Mouse (Mus musculus): ENCODE measurements around the gene Shox2. TPM values are rescaled to one million over a fixed set of nuclear protein-coding genes. Genes with fewer than 3 reads are reported as not detected.

The Shox2 gene
- 0.10 to 0.29 TPM in 2 of 3 replicates, not detected in the other for total RNA-seq (2017)

GRCm38 (mm10) chr3:66981706-66982105 lies at the start of gene Shox2:
Gene Shox2 (minus strand): TSS chr3:66981771.
- no peak for ATAC-seq (replicated peaks; ENCODE audit: insufficient number of reproducible peaks, low FRiP score, low TSS enrichment, poor library complexity, severe bottlenecking)

- ATAC-seq (replicated peaks; ENCODE audit: insufficient number of reproducible peaks, low FRiP score, low TSS enrichment, poor library complexity, severe bottlenecking) = no peak
Measured at GRCm38 (mm10) chr3:66996820-66997219, 15.2 kb upstream of the Shox2 start.

- ATAC-seq (replicated peaks; ENCODE audit: insufficient number of reproducible peaks, low FRiP score, low TSS enrichment, poor library complexity, severe bottlenecking) = no peak
Measured at GRCm38 (mm10) chr3:66986287-66986560, 4.7 kb upstream of the Shox2 start.

GRCm38 (mm10) chr3:66985539-66986286 lies 4.1 kb upstream of the Shox2 start:
- ATAC-seq (replicated peaks; ENCODE audit: insufficient number of reproducible peaks, low FRiP score, low TSS enrichment, poor library complexity, severe bottlenecking) = peak; percentile 87

- ATAC-seq (replicated peaks; ENCODE audit: insufficient number of reproducible peaks, low FRiP score, low TSS enrichment, poor library complexity, severe bottlenecking) = no peak
Measured at GRCm38 (mm10) chr3:66983481-66983880, 1.9 kb upstream of the Shox2 start.

- 0 out of 2 replicates have a peak, but pooled peaks have one; percentile 21 for ATAC-seq (replicated peaks; ENCODE audit: insufficient number of reproducible peaks, low FRiP score, low TSS enrichment, poor library complexity, severe bottlenecking)
Measured at GRCm38 (mm10) chr3:66982181-66982911, 775 bp upstream of the Shox2 start.

- no peak for ATAC-seq (replicated peaks; ENCODE audit: insufficient number of reproducible peaks, low FRiP score, low TSS enrichment, poor library complexity, severe bottlenecking)
Measured at GRCm38 (mm10) chr3:66981101-66981661, 390 bp downstream of the Shox2 start, which contains the start of gene Rsrc1. Gene Rsrc1 (plus strand): TSS chr3:66981390.

GRCm38 (mm10) chr3:66980111-66980975 lies 1.2 kb downstream of the Shox2 start:
- ATAC-seq (replicated peaks; ENCODE audit: insufficient number of reproducible peaks, low FRiP score, low TSS enrichment, poor library complexity, severe bottlenecking) = no peak

- no peak for ATAC-seq (replicated peaks; ENCODE audit: insufficient number of reproducible peaks, low FRiP score, low TSS enrichment, poor library complexity, severe bottlenecking)
Measured at GRCm38 (mm10) chr3:66979491-66979890, 2.1 kb downstream of the Shox2 start.

GRCm38 (mm10) chr3:66978457-66979381 lies 2.9 kb downstream of the Shox2 start:
- no peak for ATAC-seq (replicated peaks; ENCODE audit: insufficient number of reproducible peaks, low FRiP score, low TSS enrichment, poor library complexity, severe bottlenecking)

GRCm38 (mm10) chr3:66977811-66978456 lies 3.6 kb downstream of the Shox2 start:
- no peak for ATAC-seq (replicated peaks; ENCODE audit: insufficient number of reproducible peaks, low FRiP score, low TSS enrichment, poor library complexity, severe bottlenecking)

- ATAC-seq (replicated peaks; ENCODE audit: insufficient number of reproducible peaks, low FRiP score, low TSS enrichment, poor library complexity, severe bottlenecking) = no peak
Measured at GRCm38 (mm10) chr3:66976889-66977615, 4.5 kb downstream of the Shox2 start.

GRCm38 (mm10) chr3:66974501-66974900 lies 7.1 kb downstream of the Shox2 start:
- no peak for ATAC-seq (replicated peaks; ENCODE audit: insufficient number of reproducible peaks, low FRiP score, low TSS enrichment, poor library complexity, severe bottlenecking)

GRCm38 (mm10) chr3:66973391-66973943 lies 8.1 kb downstream of the Shox2 start:
- no peak for ATAC-seq (replicated peaks; ENCODE audit: insufficient number of reproducible peaks, low FRiP score, low TSS enrichment, poor library complexity, severe bottlenecking)

- ATAC-seq (replicated peaks; ENCODE audit: insufficient number of reproducible peaks, low FRiP score, low TSS enrichment, poor library complexity, severe bottlenecking) = no peak
Measured at GRCm38 (mm10) chr3:66972191-66972950, 9.2 kb downstream of the Shox2 start.
